Mouse (Mus musculus): ENCODE measurements at regions not wholly inside any gene's neighbourhood (a gene's known extent, or its start where the extent isn't known, plus 50 kb on each side); places are given as distances from the start of the nearest gene placed in this dataset.

GRCm38 (mm10) chr9:84360484-84360883 lies 435.5 kb downstream of the Bckdhb start:
- TF ChIP-seq POLR2A (IDR thresholded peaks at IDR 0.05; ENCODE audit: borderline replicate concordance, control insufficient read depth, low read depth, low read length), result no peak
- TF ChIP-seq CTCF (IDR thresholded peaks at IDR 0.05; ENCODE audit: control insufficient read depth, insufficient read depth, low read length), result no peak
